Mouse (Mus musculus): Measurements from ENCODE around the gene Tmem136.

The Tmem136 gene

GRCm38 (mm10) chr9:43078711-43079110 is 37.7 kb downstream of the Tmem136 start:
- DNase-seq (ENCODE audit: low read depth, low spot score): no peak

- peak; percentile 18 for DNase-seq (ENCODE audit: low read depth, low spot score)
Observed at GRCm38 (mm10) chr9:43076163-43076562, 40.2 kb downstream of the Tmem136 start.

GRCm38 (mm10) chr9:43074611-43075010 is 41.8 kb downstream of the Tmem136 start:
- DNase-seq (ENCODE audit: low read depth, low spot score): no peak

GRCm38 (mm10) chr9:43071741-43072140 is 44.6 kb downstream of the Tmem136 start:
- DNase-seq (ENCODE audit: low read depth, low spot score): no peak

- no peak for DNase-seq (ENCODE audit: low read depth, low spot score)
Observed at GRCm38 (mm10) chr9:43071176-43071575, 45.2 kb downstream of the Tmem136 start.

- DNase-seq (ENCODE audit: low read depth, low spot score): no peak
Observed at GRCm38 (mm10) chr9:43070566-43070965, 45.8 kb downstream of the Tmem136 start.

GRCm38 (mm10) chr9:43070153-43070552 is 46.2 kb downstream of the Tmem136 start:
- DNase-seq (ENCODE audit: low read depth, low spot score): no peak

GRCm38 (mm10) chr9:43067896-43068295 is 48.5 kb downstream of the Tmem136 start:
- DNase-seq (ENCODE audit: low read depth, low spot score): no peak

- no peak for DNase-seq (ENCODE audit: low read depth, low spot score)
Observed at GRCm38 (mm10) chr9:43065231-43065630, 51.1 kb downstream of the Tmem136 start.

GRCm38 (mm10) chr9:43061545-43061944 is 54.8 kb downstream of the Tmem136 start:
- peak; percentile 14 for DNase-seq (ENCODE audit: low read depth, low spot score)
